Mouse (Mus musculus): ENCODE results near the gene Extl2.

Gene Extl2

GRCm38 (mm10) chr3:116006978-116007940, at the start of gene Extl2, which contains the start of gene Slc30a7:
Gene Extl2, plus strand, starts transcription at chr3:116007462.
Gene Slc30a7, minus strand, starts transcription at chr3:116007406.
- peak; percentile 85 for DNase-seq (ENCODE audit: low read depth, low spot score)

DNA sequence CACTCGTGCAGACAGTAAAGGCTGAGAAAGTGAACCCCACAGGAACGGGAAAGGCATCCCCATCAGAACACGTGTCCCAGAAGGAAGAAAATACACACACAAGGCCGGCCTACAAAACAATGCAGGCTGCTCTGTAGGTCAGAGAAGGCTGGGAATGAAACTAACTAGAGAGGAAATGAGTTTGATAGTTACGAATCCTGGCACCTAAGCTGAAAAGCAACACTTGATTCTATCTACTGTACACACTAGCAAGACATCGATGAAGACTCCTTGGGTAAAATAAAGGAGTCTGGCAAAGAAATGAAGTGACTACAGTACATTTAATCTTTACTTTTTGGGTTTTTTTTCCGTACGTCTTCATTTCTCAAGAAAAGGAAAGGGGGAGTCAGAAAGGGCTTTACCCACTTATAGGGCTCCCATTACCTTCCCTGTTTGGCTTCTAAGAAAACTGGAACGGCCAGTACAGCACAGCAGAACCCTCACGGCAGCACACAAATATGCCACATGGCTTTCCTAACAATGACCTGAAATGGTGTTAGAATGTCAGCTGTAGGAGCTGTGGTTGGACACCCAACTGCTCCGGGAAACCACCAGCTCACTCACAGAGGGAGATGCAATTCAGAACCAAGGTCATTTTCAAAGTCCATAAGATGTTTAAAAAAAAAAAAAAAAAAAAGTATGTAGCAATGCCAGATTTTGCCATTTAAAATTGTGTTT, 45.8 kb upstream of the Extl2 start:
- DNase-seq (ENCODE audit: low read depth, low spot score): no peak

DNA sequence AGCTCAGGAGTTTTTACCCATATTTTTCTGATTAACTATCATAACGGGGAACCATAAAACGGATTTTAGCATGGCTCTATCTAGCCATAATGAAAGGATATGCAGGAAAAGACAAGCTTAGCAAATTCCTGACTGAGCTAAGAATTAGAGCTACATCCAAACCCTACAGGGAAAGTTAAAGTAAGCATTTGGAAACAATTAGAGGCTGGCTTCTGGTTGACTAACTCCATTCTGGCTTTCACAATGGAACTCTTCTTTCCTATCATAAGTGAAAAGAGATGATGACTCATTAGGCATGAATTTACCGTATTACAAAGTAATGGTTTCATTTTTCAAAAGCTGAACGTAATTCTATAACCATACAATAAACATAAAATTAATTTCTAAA, 45.2 kb upstream of the Extl2 start:
- no peak for DNase-seq (ENCODE audit: low read depth, low spot score)

- no peak for DNase-seq (ENCODE audit: low read depth, low spot score)
These were observed 43.7 kb upstream of the Extl2 start for GRCm38 (mm10) chr3:115963597-115963996.

DNA sequence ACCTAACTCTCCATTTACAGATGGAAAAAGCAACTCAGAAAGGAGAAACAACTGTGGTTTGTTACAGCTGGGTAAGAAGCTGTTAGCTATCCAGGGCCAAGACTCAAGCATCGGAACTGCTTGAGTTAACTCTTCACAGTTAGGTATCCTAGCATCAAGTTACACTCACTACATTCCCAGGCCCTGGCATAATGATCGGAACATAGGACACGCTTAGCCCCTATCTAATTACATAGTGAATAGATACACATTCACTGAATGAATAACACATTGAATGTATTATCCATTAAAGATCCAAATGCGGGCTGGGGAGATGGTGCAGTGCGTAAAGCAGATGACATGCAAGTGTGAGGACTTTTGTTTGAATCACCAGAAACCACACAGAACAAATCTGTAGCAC, 43.2 kb upstream of the Extl2 start:
- DNase-seq (ENCODE audit: low read depth, low spot score): no peak

DNA sequence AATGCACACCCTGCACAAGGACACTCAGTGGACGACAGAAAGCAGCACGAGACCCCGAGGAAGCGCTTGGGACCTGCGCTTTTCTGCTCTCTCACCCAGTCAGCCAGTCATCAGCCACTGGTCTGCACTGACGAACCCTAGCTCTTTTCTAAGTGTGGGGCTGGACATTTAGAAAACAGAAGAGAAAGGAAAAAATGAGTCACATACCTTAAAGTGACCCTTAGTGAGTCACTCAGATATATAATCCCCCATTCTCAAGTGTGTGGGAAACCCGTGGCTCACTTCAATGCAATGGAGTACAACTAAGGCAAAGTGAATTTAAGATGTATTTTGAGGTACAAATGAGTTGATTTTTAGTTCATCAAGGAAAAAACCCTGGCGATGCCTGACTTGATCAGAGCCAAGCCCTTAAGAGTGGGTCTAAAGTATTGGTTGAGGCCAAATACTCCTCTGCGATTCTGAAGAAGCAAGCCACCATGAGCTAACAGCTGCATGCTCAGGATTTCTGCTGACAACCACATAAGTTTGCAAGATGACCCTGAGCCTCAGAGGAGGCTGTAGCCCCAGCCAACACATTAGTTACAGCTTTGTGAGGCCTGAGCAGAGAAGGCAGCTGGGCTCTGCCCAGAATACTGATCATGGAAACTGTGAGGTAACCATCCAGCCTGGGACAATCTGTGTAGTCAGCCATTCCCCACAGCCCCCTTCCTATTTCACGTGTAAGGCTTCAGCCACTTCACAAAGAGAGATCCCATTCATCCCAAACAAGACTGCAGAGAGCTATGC, 38.3 kb upstream of the Extl2 start:
- no peak for DNase-seq (ENCODE audit: low read depth, low spot score)

GRCm38 (mm10) chr3:115971045-115971785, 36.0 kb upstream of the Extl2 start:
- no peak for DNase-seq (ENCODE audit: low read depth, low spot score)

DNA sequence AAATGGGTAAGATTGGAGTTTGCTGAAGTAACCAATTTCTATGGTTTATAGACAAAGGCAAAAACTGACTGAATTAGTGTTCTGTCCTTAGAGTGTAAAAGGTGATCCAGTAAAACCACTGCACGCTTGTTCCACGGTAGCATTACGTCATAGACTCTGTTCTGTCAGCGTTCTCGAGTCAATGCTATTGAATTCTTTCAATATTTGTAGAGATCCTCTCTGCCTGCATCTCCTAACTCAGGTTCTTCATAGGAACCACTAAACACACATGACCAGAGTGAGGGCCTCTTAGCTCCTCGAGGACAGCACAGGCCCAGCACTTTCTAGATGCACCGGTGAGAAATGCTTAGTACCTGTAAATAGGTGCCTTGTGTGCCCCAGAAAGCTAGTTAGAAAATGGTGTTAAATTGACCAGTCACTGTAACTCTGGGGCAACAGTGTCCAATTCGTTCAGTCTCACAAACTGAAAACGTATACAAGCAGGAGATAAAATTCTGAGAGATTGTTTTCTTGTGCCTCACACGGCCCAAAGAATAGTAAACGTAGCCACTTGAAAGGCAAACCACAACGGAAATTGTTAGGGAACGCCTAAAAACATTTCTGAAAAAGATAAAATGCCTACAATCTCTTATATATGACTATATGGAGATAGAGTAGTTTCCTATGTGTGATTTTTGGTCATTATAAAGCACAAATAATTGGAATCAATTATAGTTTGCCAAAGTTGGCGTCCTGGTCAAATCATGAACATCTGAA, 35.2 kb upstream of the Extl2 start:
- DNase-seq (ENCODE audit: low read depth, low spot score): no peak

- DNase-seq (ENCODE audit: low read depth, low spot score): no peak
These were observed 33.0 kb upstream of the Extl2 start for GRCm38 (mm10) chr3:115974228-115974627.

DNA sequence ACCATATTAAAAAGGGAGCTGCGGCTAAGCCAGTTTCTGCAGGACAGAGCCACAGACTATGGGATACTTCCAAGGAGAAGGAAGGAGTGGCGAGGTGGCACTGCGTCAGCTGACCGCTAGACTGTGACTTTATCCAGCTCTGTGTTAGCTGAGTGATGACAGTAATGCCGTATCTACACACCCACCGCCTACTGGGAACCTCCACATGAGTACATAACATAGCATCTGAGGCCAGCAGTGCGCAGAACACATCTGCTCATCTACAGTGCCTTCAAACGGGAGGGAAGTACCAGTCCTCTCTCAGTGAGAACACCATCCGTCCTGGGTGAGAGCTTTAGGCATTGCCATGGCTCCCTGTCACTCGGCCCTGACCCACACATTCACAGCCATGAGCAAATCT, 32.3 kb upstream of the Extl2 start:
- DNase-seq (ENCODE audit: low read depth, low spot score): no peak

- DNase-seq (ENCODE audit: low read depth, low spot score): no peak
These were observed 28.3 kb upstream of the Extl2 start for GRCm38 (mm10) chr3:115979000-115979399.

- DNase-seq (ENCODE audit: low read depth, low spot score): no peak
These were observed 24.0 kb upstream of the Extl2 start for GRCm38 (mm10) chr3:115983217-115983616.

- DNase-seq (ENCODE audit: low read depth, low spot score): no peak
These were observed 22.6 kb upstream of the Extl2 start for GRCm38 (mm10) chr3:115984653-115985052.

DNA sequence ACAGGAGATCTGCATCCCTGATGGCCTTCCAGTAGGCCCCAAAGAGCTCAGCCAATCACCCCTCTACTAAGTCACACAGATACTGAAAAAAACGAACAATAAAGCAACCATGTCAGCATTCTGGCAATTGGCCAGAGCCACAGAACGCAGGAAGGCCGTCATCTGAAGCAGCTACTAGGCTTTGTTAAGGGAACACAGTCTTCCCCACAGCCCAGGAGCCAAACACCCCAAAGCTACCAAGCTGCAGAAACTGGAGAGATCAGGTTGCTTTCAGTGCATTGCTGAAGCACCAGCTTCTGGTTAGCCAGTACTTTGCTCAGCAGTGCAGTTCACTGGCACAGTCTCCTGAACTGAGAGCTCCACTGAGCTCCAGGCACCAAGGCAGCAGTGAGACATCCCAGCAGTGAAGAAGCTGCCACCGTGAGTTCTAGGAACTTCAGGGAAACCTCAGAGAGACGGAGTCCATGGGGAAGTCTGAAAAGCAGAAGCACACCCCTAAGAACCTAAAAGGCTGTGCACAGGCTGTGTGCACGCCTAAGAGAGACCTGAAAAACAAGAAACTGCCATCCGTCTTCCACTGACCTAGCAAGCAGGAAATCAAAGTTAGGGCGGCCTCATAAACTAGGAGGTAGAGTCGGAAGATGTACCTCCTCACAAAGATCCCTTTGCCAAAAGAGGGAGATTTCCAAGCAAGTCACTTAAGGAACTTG, 21.9 kb upstream of the Extl2 start:
- no peak for DNase-seq (ENCODE audit: low read depth, low spot score)

DNA sequence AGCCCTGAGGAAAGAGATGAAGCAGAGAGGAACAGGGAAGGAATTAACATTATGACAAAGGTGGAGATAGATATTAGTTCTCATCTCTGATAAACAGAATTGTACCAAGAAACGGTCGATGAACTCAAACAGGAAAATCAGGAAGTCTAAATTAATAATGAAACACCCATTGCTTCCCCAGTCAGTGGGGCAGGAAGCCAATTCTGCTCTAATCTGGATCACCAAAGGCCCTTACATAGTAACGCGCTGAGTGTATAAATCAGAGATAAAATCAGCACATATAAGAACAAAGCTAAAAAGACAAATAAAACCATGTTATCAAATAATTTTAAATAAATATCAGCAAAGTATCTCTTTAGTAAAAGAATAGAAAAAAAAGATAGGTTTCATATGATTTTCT, 15.2 kb upstream of the Extl2 start:
- no peak for DNase-seq (ENCODE audit: low read depth, low spot score)

DNA sequence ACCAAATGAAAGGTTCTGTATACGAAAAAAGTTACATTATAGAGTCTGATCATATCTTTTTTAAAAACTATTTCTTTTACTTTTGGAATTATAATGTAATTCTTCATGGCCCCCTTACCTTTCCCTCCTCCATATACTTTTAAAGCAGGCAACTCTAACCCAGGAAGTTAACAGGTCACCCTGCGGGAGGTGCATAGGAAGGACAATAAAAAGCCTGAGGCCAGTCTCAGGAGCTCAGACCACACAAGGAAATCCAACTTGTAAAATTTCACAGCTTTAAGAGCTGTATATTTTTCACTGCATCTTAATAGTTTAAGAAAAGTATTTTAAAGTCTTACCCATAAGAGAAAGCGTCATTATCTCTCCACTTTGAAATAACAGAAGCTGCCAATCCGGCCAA, 14.7 kb upstream of the Extl2 start:
- DNase-seq (ENCODE audit: low read depth, low spot score): no peak

DNA sequence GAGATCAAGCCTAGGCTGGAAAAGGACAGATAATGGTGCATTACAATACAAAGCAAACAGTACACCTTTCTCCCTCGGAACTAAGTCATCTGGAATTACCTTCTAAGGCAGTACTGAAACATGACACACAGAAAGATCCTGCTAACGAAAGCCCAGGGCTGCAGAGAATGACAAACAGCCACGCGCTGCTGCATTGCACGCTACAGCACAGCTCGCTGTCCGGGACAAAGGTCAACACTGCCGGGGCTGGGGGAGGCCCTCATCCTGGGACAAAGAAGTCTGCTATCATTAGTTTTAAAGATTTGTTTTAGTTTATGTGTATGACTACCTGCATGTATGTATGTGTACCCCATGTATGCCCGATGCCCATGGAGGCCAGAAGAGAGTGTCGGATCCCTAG, 14.2 kb upstream of the Extl2 start:
- DNase-seq (ENCODE audit: low read depth, low spot score): no peak

GRCm38 (mm10) chr3:115996929-115997328, 10.3 kb upstream of the Extl2 start:
- no peak for DNase-seq (ENCODE audit: low read depth, low spot score)

DNA sequence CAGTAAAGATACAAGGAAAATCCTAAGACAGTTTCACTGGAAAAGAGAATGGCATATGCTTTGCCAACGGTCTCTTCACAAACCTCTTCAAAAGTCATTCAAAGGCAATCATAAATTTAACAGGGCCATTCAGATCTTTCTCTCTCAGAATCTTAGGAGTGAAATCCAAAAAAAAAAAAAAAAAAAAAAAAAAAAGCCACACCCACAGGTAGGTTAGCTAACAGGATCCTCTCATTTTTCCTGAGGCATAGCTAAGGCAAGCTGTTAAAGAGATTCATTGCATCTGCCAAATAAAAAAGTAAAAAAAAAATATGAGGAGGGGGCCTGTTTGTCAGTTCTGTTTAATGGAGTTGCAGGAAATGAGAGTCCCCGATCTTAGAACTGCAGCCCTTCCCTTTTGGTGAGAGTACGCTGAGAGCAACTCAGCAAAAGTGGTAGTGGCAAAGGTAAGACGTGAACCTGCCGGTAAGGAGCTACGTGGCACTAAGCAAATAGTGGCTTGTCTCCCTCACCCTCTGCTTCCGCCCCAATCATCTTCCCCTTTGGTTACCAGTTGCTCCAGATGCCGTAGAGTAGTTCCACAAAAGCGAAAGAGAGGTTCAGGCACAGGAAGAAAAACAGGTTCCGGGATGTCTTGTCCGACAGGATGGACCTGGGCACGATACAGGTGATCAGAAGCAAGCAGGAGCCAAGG, 831 bp upstream of the Extl2 start:
- peak; percentile 24 for DNase-seq (ENCODE audit: low read depth, low spot score)
